Mouse (Mus musculus): ENCODE measurements around the gene Echdc3. TPM values are rescaled to one million over a fixed set of nuclear protein-coding genes. Genes with fewer than 3 reads are reported as not detected.
A peak's percentile ranks its signal among the peaks of the same experiment; 100 is the strongest.

The Echdc3 gene
- polyA plus RNA-seq, 1 experiment from 2014 or later, result 9.7 TPM

DNA sequence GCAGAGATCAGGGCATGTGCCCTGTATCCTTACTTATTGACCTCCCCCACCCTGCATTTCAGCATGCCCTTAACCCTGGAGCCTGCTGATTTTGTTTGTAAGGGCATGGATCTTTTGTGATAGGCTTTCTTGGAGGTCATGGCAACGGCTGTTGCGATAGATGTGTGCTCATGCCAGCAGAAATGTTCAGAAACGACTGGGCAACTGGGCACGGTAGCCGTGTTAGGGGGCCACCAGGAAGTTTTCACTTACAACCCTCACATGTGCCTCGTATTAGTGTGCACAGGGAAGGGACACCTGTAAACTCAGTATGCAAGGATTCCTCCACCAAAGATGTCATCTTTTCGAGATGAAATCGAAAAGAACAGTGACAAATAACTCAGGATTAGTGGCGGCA is 508 bp downstream of the Echdc3 start:
- H3K27me3 ChIP-seq, result no peaks in the 10 kb centered on the region
- peak overlapping the region; percentile 82 for H3K4me2 ChIP-seq
- ATAC-seq (ENCODE audit: borderline replicate concordance, extremely low read depth, low FRiP score, low TSS enrichment), result no peak
- no peaks in the 10 kb centered on the region for H3K9me3 ChIP-seq
- H3K9ac ChIP-seq, result peak overlapping the region; percentile 57
- H3K4me1 ChIP-seq, result peaks cover 38% of the 10 kb centered on the region
- WGBS, result 24% methylated on average over 9 of the region's 9 CpGs
- H3K27ac ChIP-seq, result peak overlapping the region; percentile 97
- peak overlapping the region; percentile 43 for H3K4me3 ChIP-seq
- no peaks in the 10 kb centered on the region for H3K36me3 ChIP-seq

DNA sequence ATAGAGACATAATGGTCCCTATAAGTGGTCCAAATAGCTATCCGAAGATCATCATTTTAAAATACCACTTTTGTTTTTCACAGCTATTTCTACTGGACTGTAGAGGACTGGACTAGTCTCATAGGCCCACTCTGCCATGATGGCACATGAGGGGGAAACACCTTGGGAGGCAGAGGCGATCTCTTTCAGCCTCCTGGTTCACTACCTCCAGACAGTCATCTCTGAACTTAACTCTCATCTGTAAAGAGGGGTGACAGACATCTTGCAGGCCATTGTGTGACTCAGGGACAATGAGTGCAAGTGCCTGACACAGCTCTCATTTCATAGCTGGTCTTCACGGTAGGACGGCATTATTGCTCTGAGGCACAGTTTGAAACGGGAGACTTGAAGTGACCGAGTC is 2.0 kb downstream of the Echdc3 start:
- WGBS, result 92% methylated on average over 6 of the region's 6 CpGs
- Histone ChIP-seq H3K9ac (no peak overlapping the region), H3K4me3 (no peak overlapping the region), H3K4me2 (no peak overlapping the region), H3K36me3 (no peaks in the 10 kb centered on the region), H3K27ac (no peak overlapping the region), H3K27me3 (no peaks in the 10 kb centered on the region), H3K9me3 (no peaks in the 10 kb centered on the region), H3K4me1 (peaks cover 38% of the 10 kb centered on the region)
- ATAC-seq (ENCODE audit: borderline replicate concordance, extremely low read depth, low FRiP score, low TSS enrichment), result no peak

DNA sequence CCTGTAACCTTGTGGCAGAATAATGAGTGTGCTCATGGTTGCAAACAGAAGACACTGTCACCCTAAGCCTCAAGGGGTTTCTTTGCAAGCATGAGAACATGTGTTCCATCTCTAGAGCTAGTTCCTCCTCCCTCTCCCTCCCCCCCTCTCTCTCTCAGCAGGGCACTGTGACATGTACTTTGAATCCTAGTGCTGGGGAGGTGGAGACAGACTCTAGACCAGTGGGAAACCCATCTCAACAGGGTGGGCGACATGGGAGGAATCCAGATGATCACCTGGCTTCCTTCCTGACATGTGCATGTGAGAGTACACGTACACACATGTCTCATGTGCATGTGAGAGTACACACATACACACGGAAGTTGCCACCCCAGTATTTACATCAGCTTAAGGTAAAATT is 3.1 kb downstream of the Echdc3 start:
- H3K4me1 ChIP-seq, result peaks cover 38% of the 10 kb centered on the region
- H3K9me3 ChIP-seq, result no peaks in the 10 kb centered on the region
- no peak overlapping the region for H3K4me2 ChIP-seq
- WGBS, result 84% methylated on average over 3 of the region's 3 CpGs
- no peak overlapping the region for H3K27ac ChIP-seq
- ATAC-seq (ENCODE audit: borderline replicate concordance, extremely low read depth, low FRiP score, low TSS enrichment), result no peak
- H3K27me3 ChIP-seq, result no peaks in the 10 kb centered on the region
- no peak overlapping the region for H3K9ac ChIP-seq
- no peak overlapping the region for H3K4me3 ChIP-seq
- no peaks in the 10 kb centered on the region for H3K36me3 ChIP-seq

DNA sequence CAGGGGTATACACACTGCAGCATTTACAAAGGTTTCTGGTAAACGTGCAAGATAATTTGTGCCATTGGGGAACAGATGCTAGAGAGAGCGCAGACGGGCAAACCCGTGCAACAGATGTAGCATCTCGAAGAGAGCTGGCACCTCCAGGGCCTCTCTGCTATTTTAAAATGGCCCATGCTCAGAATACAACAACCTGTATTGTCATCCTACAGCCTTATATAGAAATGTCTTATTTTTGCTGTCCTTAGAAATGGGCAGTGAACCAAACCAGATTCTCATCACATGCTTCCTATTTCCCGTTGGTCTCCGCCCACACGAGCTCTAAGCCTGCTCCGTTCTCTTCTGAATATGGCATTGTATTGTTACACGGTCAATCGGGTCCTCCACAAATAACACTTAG is 3.7 kb downstream of the Echdc3 start:
- no peak overlapping the region for H3K9ac ChIP-seq
- 67% methylated on average over 11 of the region's 11 CpGs for WGBS
- no peak overlapping the region for H3K4me2 ChIP-seq
- ATAC-seq (ENCODE audit: borderline replicate concordance, extremely low read depth, low FRiP score, low TSS enrichment), result no peak
- peaks cover 38% of the 10 kb centered on the region for H3K4me1 ChIP-seq
- no peak overlapping the region for H3K27ac ChIP-seq
- H3K4me3 ChIP-seq, result no peak overlapping the region
- H3K36me3 ChIP-seq, result no peaks in the 10 kb centered on the region
- no peaks in the 10 kb centered on the region for H3K27me3 ChIP-seq
- H3K9me3 ChIP-seq, result no peaks in the 10 kb centered on the region

DNA sequence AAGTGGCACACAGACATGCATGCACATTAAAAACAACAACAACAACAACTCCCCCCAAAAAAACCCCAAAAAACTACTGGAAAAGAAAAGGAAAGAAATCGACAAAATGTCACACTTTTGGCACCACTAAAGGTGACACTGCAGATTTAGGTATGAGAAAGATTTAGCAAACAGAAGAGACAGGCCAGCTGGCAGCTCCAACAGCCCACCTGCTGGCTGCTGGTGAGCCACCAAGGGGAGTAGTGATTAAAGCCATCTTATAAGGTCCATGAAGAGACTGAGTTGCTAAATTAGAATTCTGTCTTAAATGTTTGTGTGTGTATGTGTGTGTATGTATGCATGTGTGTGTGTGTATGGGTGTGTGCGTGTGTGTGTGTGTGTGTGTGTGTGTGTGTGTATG is 5.1 kb downstream of the Echdc3 start:
- H3K4me1 ChIP-seq, result peaks cover 28% of the 10 kb centered on the region
- no peak overlapping the region for H3K9ac ChIP-seq
- ATAC-seq (ENCODE audit: borderline replicate concordance, extremely low read depth, low FRiP score, low TSS enrichment), result no peak
- no peak overlapping the region for H3K4me3 ChIP-seq
- no peaks in the 10 kb centered on the region for H3K27me3 ChIP-seq
- H3K27ac ChIP-seq, result no peak overlapping the region
- no peak overlapping the region for H3K4me2 ChIP-seq
- no peaks in the 10 kb centered on the region for H3K9me3 ChIP-seq
- 78% methylated on average over 2 of the region's 2 CpGs for WGBS
- no peaks in the 10 kb centered on the region for H3K36me3 ChIP-seq

DNA sequence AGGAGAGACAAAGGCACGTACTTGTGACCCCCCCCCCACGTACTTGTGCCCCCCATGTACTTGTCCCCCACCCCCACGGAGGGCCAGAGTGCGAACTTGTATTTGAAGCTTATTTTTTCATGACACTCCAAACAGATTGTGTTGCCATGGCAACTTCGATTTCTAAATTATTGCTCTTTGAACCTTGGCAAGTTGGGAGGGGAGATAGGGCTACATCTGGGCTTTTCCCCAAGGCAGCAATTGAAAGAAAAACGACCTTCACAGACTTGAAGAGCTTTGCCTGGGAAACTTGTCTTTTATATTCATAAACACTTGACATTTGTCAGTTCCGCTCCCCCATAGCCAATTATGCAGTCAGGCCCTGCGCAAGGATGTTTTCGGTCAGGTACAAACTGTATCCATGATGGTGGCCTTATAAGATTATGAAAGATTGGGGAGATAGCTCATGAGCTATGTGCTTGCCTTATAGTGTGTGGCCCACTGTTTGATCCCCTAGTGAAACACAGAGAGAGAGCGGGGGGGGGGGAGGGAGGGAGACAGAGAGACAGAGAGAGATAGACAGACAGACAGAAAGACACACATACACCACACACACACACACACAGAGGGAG is 16.4 kb downstream of the Echdc3 start:
- Histone ChIP-seq H3K4me2 (no peak overlapping the region), H3K4me3 (no peak overlapping the region), H3K27me3 (0 out of 2 replicates have a peak, but pooled peaks cover 4% of the 10 kb centered on the region), H3K36me3 (no peaks in the 10 kb centered on the region), H3K27ac (no peak overlapping the region), H3K4me1 (peaks cover 28% of the 10 kb centered on the region), H3K9me3 (no peaks in the 10 kb centered on the region), H3K9ac (no peak overlapping the region)
- no peak for ATAC-seq (ENCODE audit: borderline replicate concordance, extremely low read depth, low FRiP score, low TSS enrichment)
- 30% methylated on average over 9 of the region's 10 CpGs for WGBS

DNA sequence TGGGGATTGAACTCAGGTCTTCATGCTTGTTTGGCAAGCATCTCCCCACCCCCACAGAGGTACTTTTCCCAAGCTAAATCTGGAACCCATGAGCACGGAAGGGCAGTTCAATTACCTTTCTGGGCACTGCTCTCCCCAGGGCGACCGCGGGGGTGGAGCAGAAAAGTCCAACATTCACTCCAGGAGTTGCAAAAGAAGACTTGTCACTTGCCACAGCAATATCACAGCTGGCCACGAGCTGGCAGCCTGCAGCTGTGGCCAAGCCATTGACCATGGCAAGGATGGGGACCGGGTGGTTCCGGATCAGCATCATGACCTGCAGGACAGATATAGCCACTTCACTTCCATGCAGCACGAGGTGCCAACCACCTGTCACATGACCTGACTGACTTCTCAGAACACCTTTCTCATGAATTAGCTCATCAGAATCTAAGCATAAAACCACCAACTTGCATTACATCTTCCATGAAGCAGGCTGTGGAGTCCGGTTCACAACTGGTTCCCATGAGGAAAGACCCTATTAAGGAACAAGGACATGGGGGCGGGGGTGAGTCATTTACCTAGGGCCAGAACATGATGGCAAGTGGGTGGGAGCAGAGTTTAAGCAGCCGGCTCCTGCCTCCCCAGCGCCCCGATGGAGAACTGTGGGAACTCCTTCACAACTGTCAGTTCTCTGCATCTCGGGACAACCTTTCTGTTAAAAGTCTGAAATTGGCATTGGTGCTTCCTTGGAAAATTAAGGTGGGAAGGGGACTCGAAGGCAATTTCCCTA is 17.2 kb downstream of the Echdc3 start:
- no peak overlapping the region for H3K4me2 ChIP-seq
- no peaks in the 10 kb centered on the region for H3K36me3 ChIP-seq
- H3K9ac ChIP-seq, result no peak overlapping the region
- 63% methylated on average over 15 of the region's 15 CpGs for WGBS
- no peak overlapping the region for H3K4me3 ChIP-seq
- H3K4me1 ChIP-seq, result peaks cover 28% of the 10 kb centered on the region
- H3K27ac ChIP-seq, result no peak overlapping the region
- H3K27me3 ChIP-seq, result 0 out of 2 replicates have a peak, but pooled peaks cover 4% of the 10 kb centered on the region
- H3K9me3 ChIP-seq, result no peaks in the 10 kb centered on the region
- no peak for ATAC-seq (ENCODE audit: borderline replicate concordance, extremely low read depth, low FRiP score, low TSS enrichment)

DNA sequence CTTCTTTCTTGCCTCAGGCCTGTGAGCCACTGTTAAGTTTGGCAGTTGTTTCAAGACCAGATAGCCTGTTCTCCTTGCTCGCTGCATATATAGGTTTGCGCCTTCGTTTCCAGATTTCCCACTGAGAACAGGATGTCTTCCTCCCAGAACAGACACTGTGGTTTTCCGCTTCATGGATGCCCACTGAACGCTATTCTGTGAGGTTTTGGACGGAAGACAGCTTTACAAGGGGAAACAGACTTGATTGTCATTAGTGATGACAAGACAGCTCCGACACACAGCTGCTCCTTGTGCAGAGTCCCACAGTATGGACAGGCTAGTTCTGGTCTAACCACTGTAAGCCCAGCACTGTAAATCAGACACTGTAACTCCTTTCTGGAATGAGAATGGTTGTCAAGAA is 18.3 kb downstream of the Echdc3 start:
- Histone ChIP-seq H3K27me3 (0 out of 2 replicates have a peak, but pooled peaks cover 4% of the 10 kb centered on the region), H3K9me3 (no peaks in the 10 kb centered on the region), H3K4me2 (no peak overlapping the region), H3K4me3 (no peak overlapping the region), H3K4me1 (peaks cover 28% of the 10 kb centered on the region), H3K9ac (no peak overlapping the region), H3K27ac (no peak overlapping the region), H3K36me3 (no peaks in the 10 kb centered on the region)
- 81% methylated on average over 7 of the region's 7 CpGs for WGBS
- no peak for ATAC-seq (ENCODE audit: borderline replicate concordance, extremely low read depth, low FRiP score, low TSS enrichment)

DNA sequence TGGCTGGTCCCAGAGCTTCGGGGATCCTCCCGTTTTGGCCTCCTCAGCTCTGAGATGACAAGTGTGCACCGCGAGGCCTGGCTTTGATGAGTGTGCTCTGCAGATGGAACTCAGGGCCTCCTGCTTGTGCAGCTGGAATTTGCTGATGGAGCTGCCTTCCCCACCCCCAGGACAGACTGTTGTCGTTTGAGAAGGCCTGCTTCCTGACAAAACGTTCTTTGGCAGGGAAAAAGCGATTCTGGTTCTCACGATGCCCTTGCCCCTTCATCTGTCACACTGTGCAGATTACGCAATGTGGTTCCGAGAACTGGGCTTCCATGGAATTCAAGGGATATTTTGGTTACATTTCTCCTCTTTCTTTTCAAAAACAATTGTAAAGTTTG is 19.3 kb downstream of the Echdc3 start:
- 0 out of 2 replicates have a peak, but pooled peaks cover 4% of the 10 kb centered on the region for H3K27me3 ChIP-seq
- 35% methylated on average over 10 of the region's 10 CpGs for WGBS
- peak; percentile 56; the same call in 1 of the 2 replicates for ATAC-seq (ENCODE audit: borderline replicate concordance, extremely low read depth, low FRiP score, low TSS enrichment)
- H3K4me3 ChIP-seq, result no peak overlapping the region
- no peak overlapping the region for H3K27ac ChIP-seq
- no peaks in the 10 kb centered on the region for H3K9me3 ChIP-seq
- H3K36me3 ChIP-seq, result no peaks in the 10 kb centered on the region
- no peak overlapping the region for H3K9ac ChIP-seq
- no peak overlapping the region for H3K4me2 ChIP-seq
- peaks cover 28% of the 10 kb centered on the region for H3K4me1 ChIP-seq

DNA sequence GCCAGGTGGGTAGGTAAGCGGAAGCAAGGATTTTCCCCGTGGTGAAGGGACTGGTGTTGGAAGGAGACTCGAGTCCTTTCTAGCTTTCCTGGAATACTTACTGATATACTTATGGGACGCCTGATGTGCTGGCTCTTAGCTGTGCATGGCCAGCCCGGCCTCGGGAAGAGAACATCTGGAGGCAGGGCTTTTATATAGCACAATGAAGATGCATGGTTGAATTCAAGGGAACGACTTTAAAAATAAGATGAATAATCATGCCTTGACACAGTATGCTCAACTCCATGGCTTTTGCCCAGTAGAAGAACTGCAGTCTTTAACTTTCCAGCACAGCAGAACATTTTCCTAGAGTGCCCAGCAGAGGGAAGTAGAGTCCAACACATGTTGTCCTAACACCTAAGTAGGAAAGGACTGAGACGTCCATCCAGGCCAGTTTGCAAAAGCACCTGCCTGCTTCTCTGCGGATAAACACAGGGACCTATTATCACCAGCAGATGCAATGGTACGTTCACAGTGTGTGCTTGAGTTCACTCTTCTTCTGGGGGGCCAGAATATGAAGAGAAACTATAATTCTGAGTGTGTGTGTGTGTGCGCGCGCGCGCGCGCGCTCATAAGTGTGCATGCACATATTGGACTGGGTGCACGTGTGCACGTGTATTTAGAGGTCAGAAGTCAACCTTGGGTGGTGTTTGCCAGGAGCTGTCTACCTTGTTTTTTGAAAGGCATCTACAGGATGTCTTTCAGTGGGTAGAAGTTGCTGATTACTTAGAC is 19.8 kb downstream of the Echdc3 start:
- no peaks in the 10 kb centered on the region for H3K36me3 ChIP-seq
- no peak overlapping the region for H3K4me3 ChIP-seq
- H3K9me3 ChIP-seq, result no peaks in the 10 kb centered on the region
- peak; percentile 41; the same call in 1 of the 2 replicates for ATAC-seq (ENCODE audit: borderline replicate concordance, extremely low read depth, low FRiP score, low TSS enrichment)
- H3K27me3 ChIP-seq, result 0 out of 2 replicates have a peak, but pooled peaks cover 4% of the 10 kb centered on the region
- H3K4me2 ChIP-seq, result no peak overlapping the region
- no peak overlapping the region for H3K9ac ChIP-seq
- H3K27ac ChIP-seq, result no peak overlapping the region
- H3K4me1 ChIP-seq, result peaks cover 28% of the 10 kb centered on the region
- WGBS, result 65% methylated on average over 20 of the region's 20 CpGs

DNA sequence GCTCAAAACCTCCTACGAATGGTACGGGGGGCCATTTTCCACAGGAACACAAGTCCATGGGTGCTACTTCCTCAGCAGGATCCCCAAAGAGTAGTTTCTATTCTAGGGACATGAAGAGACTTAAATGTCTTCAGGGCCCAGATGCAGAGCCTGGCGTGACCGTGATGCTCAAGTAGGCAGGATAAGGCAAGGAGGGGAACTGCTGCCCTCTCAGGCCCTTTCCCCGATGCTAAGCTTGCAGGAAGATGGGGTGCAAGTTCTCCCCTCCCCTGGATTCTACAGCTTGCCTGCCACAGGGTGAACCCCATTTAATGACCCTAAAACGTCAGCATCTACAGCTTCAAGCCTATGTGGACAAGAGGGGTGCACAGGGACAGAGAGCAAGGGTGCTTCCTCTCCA is 22.8 kb downstream of the Echdc3 start:
- Histone ChIP-seq H3K9ac (no peak overlapping the region), H3K27ac (no peak overlapping the region), H3K4me3 (no peak overlapping the region), H3K27me3 (0 out of 2 replicates have a peak, but pooled peaks cover 4% of the 10 kb centered on the region), H3K4me2 (no peak overlapping the region), H3K9me3 (no peaks in the 10 kb centered on the region), H3K4me1 (peaks cover 16% of the 10 kb centered on the region), H3K36me3 (no peaks in the 10 kb centered on the region)
- ATAC-seq (ENCODE audit: borderline replicate concordance, extremely low read depth, low FRiP score, low TSS enrichment), result no peak
- WGBS, result 87% methylated on average over 6 of the region's 6 CpGs

DNA sequence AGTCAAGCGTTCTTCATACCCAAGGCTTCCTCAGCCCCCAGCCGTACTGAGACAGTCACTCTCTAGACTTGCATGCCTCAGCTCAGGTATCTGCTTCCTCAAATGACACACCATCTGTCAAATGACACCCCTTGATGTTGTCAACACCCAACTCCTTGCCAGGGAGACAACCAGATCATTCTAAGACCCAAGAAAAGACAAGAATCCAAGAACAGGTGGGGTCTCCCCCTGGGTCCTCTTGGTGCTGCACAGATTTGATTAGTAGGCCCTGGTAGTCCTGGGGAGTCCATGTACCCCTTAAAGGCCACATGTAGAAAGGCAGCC is 23.2 kb downstream of the Echdc3 start:
- Histone ChIP-seq H3K4me3 (no peak overlapping the region), H3K27ac (no peak overlapping the region), H3K9me3 (peaks cover 3% of the 10 kb centered on the region; the same call in 1 of the 2 replicates), H3K4me1 (peaks cover 14% of the 10 kb centered on the region), H3K27me3 (0 out of 2 replicates have a peak, but pooled peaks cover 4% of the 10 kb centered on the region), H3K36me3 (no peaks in the 10 kb centered on the region), H3K4me2 (no peak overlapping the region), H3K9ac (no peak overlapping the region)
- 56% methylated on average over 2 of the region's 2 CpGs for WGBS
- ATAC-seq (ENCODE audit: borderline replicate concordance, extremely low read depth, low FRiP score, low TSS enrichment), result no peak
